Mouse (Mus musculus) embryonic facial prominence, embryonic 13.5 days (tissue): ENCODE measurements around the gene Crot. TPM values are rescaled to one million over a fixed set of nuclear protein-coding genes. Genes with fewer than 3 reads are reported as not detected.

Source experiments
- ATAC-seq: fragments of 200-750 bp; cut with Nextera tagmentation; 2 replicates; pipeline ENCODE4 v1.8.0; 2017; ENCODE audit warnings: low read depth; ENCODE audit not compliant: insufficient number of reproducible peaks, insufficient read depth, low FRiP score, low TSS enrichment
- H3K27ac ChIP-seq: fragments of 300-500 bp; sonication (generic); 2 replicates; pipeline ENCODE4 v1.5.1; 2015; ENCODE audit warnings: moderate library complexity, mild to moderate bottlenecking, inconsistent platforms
- H3K27me3 ChIP-seq: fragments of 300-500 bp; sonication (generic); 2 replicates; pipeline ENCODE4 v1.6.1; 2015; ENCODE audit warnings: mild to moderate bottlenecking, inconsistent platforms
- H3K36me3 ChIP-seq: fragments of 300-500 bp; sonication (generic); 2 replicates; pipeline ENCODE4 v1.6.1; 2015; ENCODE audit warnings: mild to moderate bottlenecking, inconsistent platforms
- H3K4me1 ChIP-seq: fragments of 300-500 bp; sonication (generic); 2 replicates; pipeline ENCODE4 v1.6.1; 2015; ENCODE audit warnings: inconsistent platforms
- H3K4me2 ChIP-seq: fragments of 300-500 bp; sonication (generic); 2 replicates; pipeline ENCODE4 v1.6.1; 2015; ENCODE audit warnings: moderate library complexity, mild to moderate bottlenecking, inconsistent platforms
- H3K4me3 ChIP-seq: fragments of 300-500 bp; sonication (generic); 2 replicates; pipeline ENCODE4 v1.5.1; 2015; ENCODE audit warnings: mild to moderate bottlenecking, inconsistent platforms
- H3K9ac ChIP-seq: fragments of 300-500 bp; sonication (generic); 2 replicates; pipeline ENCODE4 v1.6.1; 2015; ENCODE audit warnings: mild to moderate bottlenecking, inconsistent platforms
- H3K9me3 ChIP-seq: fragments of 300-500 bp; sonication (generic); 2 replicates; pipeline ENCODE4 v1.6.1; 2016; ENCODE audit warnings: inconsistent platforms
- WGBS: fragments of 180-500 bp; shearing (Covaris S2); methylation state at CpG from one replicate; pipeline ENCODE4 v1.1.7; 2015; ENCODE audit warnings: mixed read lengths; 5-methylcytosine and 5-hydroxymethylcytosine counted together
- polyA plus RNA-seq: library from polyadenylated mRNA; unstranded; fragments of >200 nt; fragmentation: Nextera tagmentation; extraction: Ambion mirVana; gene quantifications from 2 replicates; pipeline ENCODE4 v1.2.1, GENCODE M21; 2015

The Crot gene
- polyA plus RNA-seq, 1 experiment from 2014 or later: 43.6 TPM

GRCm38 (mm10) chr5:8991626-8992025 is 5.5 kb downstream of the Crot start:
- Histone ChIP-seq H3K9ac (no peak overlapping the region), H3K27me3 (no peaks in the 10 kb centered on the region), H3K9me3 (no peaks in the 10 kb centered on the region), H3K4me3 (no peak overlapping the region), H3K4me2 (no peak overlapping the region), H3K36me3 (peaks cover 55% of the 10 kb centered on the region), H3K4me1 (peaks cover 11% of the 10 kb centered on the region), H3K27ac (no peak overlapping the region)
- 86% methylated on average over 16 of the region's 16 CpGs for WGBS
- no peak for ATAC-seq

- 89% methylated on average over 13 of the region's 13 CpGs for WGBS
- no peak overlapping the region for H3K27ac ChIP-seq
- peaks cover 65% of the 10 kb centered on the region for H3K36me3 ChIP-seq
Observed at GRCm38 (mm10) chr5:8990526-8990925, 6.6 kb downstream of the Crot start.

GRCm38 (mm10) chr5:8987925-8988324 is 9.2 kb downstream of the Crot start:
- H3K9me3 ChIP-seq: no peaks in the 10 kb centered on the region
- no peak overlapping the region for H3K4me2 ChIP-seq
- no peak for ATAC-seq
- H3K4me3 ChIP-seq: no peak overlapping the region
- 92% methylated on average over 5 of the region's 5 CpGs for WGBS
- no peak overlapping the region for H3K9ac ChIP-seq
- no peak overlapping the region for H3K27ac ChIP-seq
- H3K36me3 ChIP-seq: peaks cover 60% of the 10 kb centered on the region
- no peaks in the 10 kb centered on the region for H3K4me1 ChIP-seq
- no peaks in the 10 kb centered on the region for H3K27me3 ChIP-seq

More at GRCm38 (mm10) chr5:8990526-8990925, 6.6 kb downstream of the Crot start:
- no peak overlapping the region for H3K9ac ChIP-seq
- H3K27me3 ChIP-seq: no peaks in the 10 kb centered on the region
- no peak overlapping the region for H3K4me2 ChIP-seq
- H3K9me3 ChIP-seq: no peaks in the 10 kb centered on the region
- H3K4me3 ChIP-seq: no peak overlapping the region
- 0 out of 2 replicates have a peak, but pooled peaks cover 4% of the 10 kb centered on the region for H3K4me1 ChIP-seq
- no peak for ATAC-seq

GRCm38 (mm10) chr5:8985470-8985869 is 11.7 kb downstream of the Crot start:
- Histone ChIP-seq H3K4me1 (no peaks in the 10 kb centered on the region), H3K4me3 (no peak overlapping the region), H3K9ac (no peak overlapping the region), H3K9me3 (no peaks in the 10 kb centered on the region), H3K27me3 (no peaks in the 10 kb centered on the region), H3K27ac (no peak overlapping the region), H3K4me2 (no peak overlapping the region), H3K36me3 (peaks cover 55% of the 10 kb centered on the region)
- 84% methylated on average over 3 of the region's 3 CpGs for WGBS
- ATAC-seq: no peak

- Histone ChIP-seq H3K36me3 (peaks cover 52% of the 10 kb centered on the region), H3K4me1 (no peaks in the 10 kb centered on the region)
- ATAC-seq: no peak
Observed at GRCm38 (mm10) chr5:8974721-8975120, 22.4 kb downstream of the Crot start.

GRCm38 (mm10) chr5:8972355-8972754 is 24.8 kb downstream of the Crot start:
- no peaks in the 10 kb centered on the region for H3K27me3 ChIP-seq
- peaks cover 61% of the 10 kb centered on the region for H3K36me3 ChIP-seq
- H3K4me1 ChIP-seq: no peaks in the 10 kb centered on the region
- no peak overlapping the region for H3K4me3 ChIP-seq
- no peak for ATAC-seq
- WGBS: 90% methylated on average over 7 of the region's 7 CpGs
- no peak overlapping the region for H3K27ac ChIP-seq
- no peak overlapping the region for H3K4me2 ChIP-seq
- no peak overlapping the region for H3K9ac ChIP-seq
- no peaks in the 10 kb centered on the region for H3K9me3 ChIP-seq

More at GRCm38 (mm10) chr5:8974721-8975120, 22.4 kb downstream of the Crot start:
- Histone ChIP-seq H3K9ac (no peak overlapping the region), H3K4me2 (no peak overlapping the region), H3K9me3 (no peaks in the 10 kb centered on the region), H3K4me3 (no peak overlapping the region), H3K27ac (no peak overlapping the region), H3K27me3 (no peaks in the 10 kb centered on the region)

- Histone ChIP-seq H3K4me1 (no peaks in the 10 kb centered on the region), H3K27me3 (no peaks in the 10 kb centered on the region), H3K4me2 (no peak overlapping the region), H3K36me3 (peaks cover 74% of the 10 kb centered on the region), H3K27ac (no peak overlapping the region), H3K4me3 (no peak overlapping the region), H3K9ac (no peak overlapping the region), H3K9me3 (no peaks in the 10 kb centered on the region)
- ATAC-seq: no peak
- WGBS: 92% methylated on average over 2 of the region's 2 CpGs
Observed at GRCm38 (mm10) chr5:8970694-8971093, 26.4 kb downstream of the Crot start.

- no peak for ATAC-seq
- Histone ChIP-seq H3K4me2 (no peak overlapping the region), H3K36me3 (peaks cover 54% of the 10 kb centered on the region)
Observed at GRCm38 (mm10) chr5:8964487-8964886, 32.6 kb downstream of the Crot start.

GRCm38 (mm10) chr5:8960534-8960933 is 36.6 kb downstream of the Crot start:
- no peak overlapping the region for H3K4me3 ChIP-seq
- ATAC-seq: no peak
- no peaks in the 10 kb centered on the region for H3K9me3 ChIP-seq
- no peak overlapping the region for H3K27ac ChIP-seq
- H3K9ac ChIP-seq: no peak overlapping the region
- H3K4me2 ChIP-seq: no peak overlapping the region
- no peaks in the 10 kb centered on the region for H3K4me1 ChIP-seq
- H3K27me3 ChIP-seq: no peaks in the 10 kb centered on the region
- WGBS: 88% methylated on average over 4 of the region's 4 CpGs
- peaks cover 21% of the 10 kb centered on the region for H3K36me3 ChIP-seq

More at GRCm38 (mm10) chr5:8964487-8964886, 32.6 kb downstream of the Crot start:
- H3K9ac ChIP-seq: no peak overlapping the region
- H3K9me3 ChIP-seq: no peaks in the 10 kb centered on the region
- H3K27me3 ChIP-seq: no peaks in the 10 kb centered on the region
- no peak overlapping the region for H3K27ac ChIP-seq
- H3K4me3 ChIP-seq: no peak overlapping the region
- no peaks in the 10 kb centered on the region for H3K4me1 ChIP-seq
- WGBS: 93% methylated on average over 5 of the region's 5 CpGs

- H3K4me1 ChIP-seq: no peaks in the 10 kb centered on the region
- H3K36me3 ChIP-seq: no peaks in the 10 kb centered on the region
- H3K4me3 ChIP-seq: no peak overlapping the region
- no peak overlapping the region for H3K9ac ChIP-seq
- ATAC-seq: no peak
- WGBS: 89% methylated on average over 3 of the region's 3 CpGs
- H3K27ac ChIP-seq: no peak overlapping the region
- H3K4me2 ChIP-seq: no peak overlapping the region
- H3K9me3 ChIP-seq: no peaks in the 10 kb centered on the region
- H3K27me3 ChIP-seq: no peaks in the 10 kb centered on the region
Observed at GRCm38 (mm10) chr5:8955544-8955943, 41.6 kb downstream of the Crot start.

GRCm38 (mm10) chr5:8953660-8954059 is 43.5 kb downstream of the Crot start:
- no peaks in the 10 kb centered on the region for H3K9me3 ChIP-seq
- WGBS: 85% methylated on average over 2 of the region's 2 CpGs
- no peaks in the 10 kb centered on the region for H3K4me1 ChIP-seq
- H3K27ac ChIP-seq: no peak overlapping the region
- ATAC-seq: no peak
- no peaks in the 10 kb centered on the region for H3K36me3 ChIP-seq
- H3K9ac ChIP-seq: no peak overlapping the region
- no peak overlapping the region for H3K4me2 ChIP-seq
- no peaks in the 10 kb centered on the region for H3K27me3 ChIP-seq
- H3K4me3 ChIP-seq: no peak overlapping the region

GRCm38 (mm10) chr5:8947423-8948110 is 49.6 kb downstream of the Crot start:
- ATAC-seq: no peak
- WGBS: 70% methylated on average over 4 of the region's 4 CpGs
- H3K27me3 ChIP-seq: no peaks in the 10 kb centered on the region
- H3K27ac ChIP-seq: no peak overlapping the region
- H3K4me2 ChIP-seq: no peak overlapping the region
- H3K9ac ChIP-seq: no peak overlapping the region
- no peaks in the 10 kb centered on the region for H3K36me3 ChIP-seq
- no peaks in the 10 kb centered on the region for H3K4me1 ChIP-seq
- no peak overlapping the region for H3K4me3 ChIP-seq
- no peaks in the 10 kb centered on the region for H3K9me3 ChIP-seq
